Mouse (Mus musculus) olfactory bulb, adult 2 months (tissue): ENCODE data around the gene Lrrc38. TPM values are rescaled to one million over a fixed set of nuclear protein-coding genes. Genes with fewer than 3 reads are reported as not detected.
"Not testable (repeated sequence)": the region's sequence is repeated elsewhere in the genome, so short reads cannot be mapped to it uniquely, and the experiment has no call there.

Experiments
- H3K27ac ChIP-seq: fragments of 200-500 bp; 2 replicates; pipeline ENCODE4 v1.5.1; 2012; ENCODE audit warnings: low read depth, low read length; ENCODE audit not compliant: insufficient read depth
- H3K4me1 ChIP-seq: fragments of 200-500 bp; 2 replicates; pipeline ENCODE4 v1.6.1; 2012; ENCODE audit warnings: low read length; ENCODE audit not compliant: control insufficient read depth, insufficient read depth
- H3K4me3 ChIP-seq: fragments of 200-500 bp; 2 replicates; pipeline ENCODE4 v1.5.1; 2012; ENCODE audit warnings: mild to moderate bottlenecking, low read depth, low read length, moderate library complexity; ENCODE audit not compliant: insufficient read depth
- CTCF ChIP-seq: fragments of 200-500 bp; IDR thresholded peaks from 2 replicates; pipeline ENCODE4 v1.5.1; 2012; ENCODE audit warnings: low read depth, mild to moderate bottlenecking, low read length, moderate library complexity; ENCODE audit not compliant: insufficient read depth
- POLR2A ChIP-seq: fragments of 200-500 bp; IDR thresholded peaks from 2 replicates; pipeline ENCODE4 v1.6.1; 2012; ENCODE audit warnings: mild to moderate bottlenecking, low read depth, low read length, moderate library complexity; ENCODE audit not compliant: insufficient read depth
- WGBS: fragments of 180-500 bp; shearing (Covaris S2); methylation state at CpG from one replicate; pipeline ENCODE4 v1.1.7; 2018; 5-methylcytosine and 5-hydroxymethylcytosine counted together
- polyA plus RNA-seq: library from polyadenylated mRNA; stranded (reverse); fragments of >200 nt; gene quantifications from 2 replicates; pipeline ENCODE4 v1.2.4, GENCODE M21; 2012; ENCODE audit warnings: low replicate concordance; ENCODE audit not compliant: missing spikeins, insufficient read depth, insufficient read length

Gene Lrrc38
- polyA plus RNA-seq, 1 experiment = not detected

GRCm38 (mm10) chr4:143341470-143341869 lies 8.1 kb upstream of the Lrrc38 start:
- no peak for TF ChIP-seq CTCF
- no peak for TF ChIP-seq POLR2A
- Histone ChIP-seq H3K4me3 (no peak overlapping the region), H3K4me1 (peaks cover 3% of the 10 kb centered on the region), H3K27ac (no peak overlapping the region)
- WGBS = 79% methylated on average over 7 of the region's 7 CpGs

- WGBS = 89% methylated on average over 5 of the region's 5 CpGs
- peaks cover 17% of the 10 kb centered on the region for H3K4me1 ChIP-seq
- not testable (repeated sequence) for H3K27ac ChIP-seq, H3K4me3 ChIP-seq
Observed at GRCm38 (mm10) chr4:143345491-143345890, 4.1 kb upstream of the Lrrc38 start.

- no peak for TF ChIP-seq CTCF
- TF ChIP-seq POLR2A = no peak
- Histone ChIP-seq H3K4me3 (no peak overlapping the region), H3K4me1 (peaks cover 17% of the 10 kb centered on the region), H3K27ac (no peak overlapping the region)
- WGBS = 29% methylated on average over 5 of the region's 5 CpGs
Observed at GRCm38 (mm10) chr4:143348678-143349077, 879 bp upstream of the Lrrc38 start.

GRCm38 (mm10) chr4:143350047-143351015 lies 774 bp downstream of the Lrrc38 start:
- peaks cover 17% of the 10 kb centered on the region for H3K4me1 ChIP-seq
- TF ChIP-seq POLR2A = no peak
- no peak for TF ChIP-seq CTCF
- peak overlapping the region; percentile 42 for H3K4me3 ChIP-seq
- no peak overlapping the region for H3K27ac ChIP-seq
- WGBS = 5% methylated on average over 72 of the region's 72 CpGs

GRCm38 (mm10) chr4:143352301-143352700 lies 2.7 kb downstream of the Lrrc38 start:
- 84% methylated on average over 4 of the region's 4 CpGs for WGBS
- Histone ChIP-seq H3K4me1 (peaks cover 17% of the 10 kb centered on the region), H3K4me3 (no peak overlapping the region), H3K27ac (no peak overlapping the region)
- no peak for TF ChIP-seq POLR2A
- no peak for TF ChIP-seq CTCF

GRCm38 (mm10) chr4:143361520-143361919 lies 12.0 kb downstream of the Lrrc38 start:
- WGBS = 78% methylated on average over 10 of the region's 10 CpGs
- H3K4me3 ChIP-seq = no peak overlapping the region
- peaks cover 3% of the 10 kb centered on the region for H3K4me1 ChIP-seq
- no peak overlapping the region for H3K27ac ChIP-seq
- TF ChIP-seq POLR2A (no peak), CTCF (no peak)

- no peak overlapping the region for H3K4me3 ChIP-seq
- H3K4me1 ChIP-seq = peaks cover 5% of the 10 kb centered on the region
- no peak overlapping the region for H3K27ac ChIP-seq
- WGBS = 31% methylated on average over 15 of the region's 15 CpGs
- no peak for TF ChIP-seq POLR2A
- no peak for TF ChIP-seq CTCF
Observed at GRCm38 (mm10) chr4:143366415-143367041, 17.0 kb downstream of the Lrrc38 start.

GRCm38 (mm10) chr4:143379480-143379879 lies 29.9 kb downstream of the Lrrc38 start:
- Histone ChIP-seq H3K4me1 (peaks cover 10% of the 10 kb centered on the region), H3K27ac (no peak overlapping the region), H3K4me3 (no peak overlapping the region)
- no peak for TF ChIP-seq CTCF
- TF ChIP-seq POLR2A = no peak
- 57% methylated on average over 7 of the region's 7 CpGs for WGBS
